Mouse (Mus musculus): ENCODE results near the gene Zfp971. TPM values are rescaled to one million over a fixed set of nuclear protein-coding genes. Genes with fewer than 3 reads are reported as not detected.

The Zfp971 gene
- 1 to 10 TPM in 1 of 2 experiments, under 1 TPM in 1; 0.33 to 1.3 TPM for polyA plus RNA-seq (2012; fragmentation: generic; extraction: Trizol)

DNA sequence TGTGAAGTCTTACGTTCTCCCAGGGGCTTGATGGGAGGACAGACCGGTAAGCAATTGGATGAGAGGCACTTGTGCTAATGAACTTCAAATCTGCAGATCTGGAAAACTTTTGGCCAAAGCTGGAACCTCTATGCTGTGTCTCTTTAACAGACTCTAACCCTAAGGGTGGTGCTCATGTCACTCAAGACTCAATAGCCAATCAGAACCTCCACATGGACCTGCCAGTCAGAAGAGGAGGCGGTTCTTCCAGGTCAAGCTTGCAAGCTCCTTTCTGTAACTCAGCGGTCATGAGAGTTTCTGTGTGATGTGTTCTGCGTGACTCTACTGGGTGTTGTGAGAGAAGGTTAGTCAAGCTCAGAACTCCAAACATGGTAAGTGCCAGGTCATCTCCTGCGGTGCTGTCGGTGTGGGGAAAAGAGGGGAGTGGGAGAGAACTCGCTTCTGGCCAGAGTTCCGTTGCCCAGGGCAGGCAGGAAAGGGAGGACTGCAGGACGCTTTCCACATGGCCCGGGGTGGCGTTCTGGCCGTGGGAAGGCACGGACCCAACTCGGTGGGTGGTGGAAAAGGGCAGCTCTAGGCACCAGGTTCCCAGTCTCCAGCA, at the start of gene Zfp971:
Zfp971 (plus strand) TSS at position 274 of the 601 bp plus-strand sequence.

DNA sequence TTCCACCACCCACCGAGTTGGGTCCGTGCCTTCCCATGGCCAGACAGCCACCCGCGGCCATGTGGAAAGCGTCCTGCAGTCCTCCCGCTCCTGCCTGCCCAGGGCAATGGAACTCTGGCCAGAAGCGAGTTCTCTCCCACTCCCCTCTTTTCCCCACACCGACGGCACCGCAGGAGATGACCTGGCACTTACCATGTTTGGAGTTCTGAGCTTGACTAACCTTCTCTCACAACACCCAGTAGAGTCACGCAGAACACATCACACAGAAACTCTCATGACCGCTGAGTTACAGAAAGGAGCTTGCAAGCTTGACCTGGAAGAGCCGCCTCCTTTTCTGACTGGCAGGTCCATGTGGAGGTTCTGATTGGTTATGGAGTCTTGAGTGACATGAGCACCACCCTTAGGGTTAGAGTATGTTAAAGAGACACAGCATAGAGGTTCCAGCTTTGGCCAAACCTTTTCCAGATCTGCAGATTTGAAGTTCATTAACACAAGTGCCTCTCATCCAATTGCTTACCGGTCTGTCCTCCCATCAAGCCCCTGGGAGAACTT, 55.2 kb downstream of the Zfp971 start, which contains the start of gene Zfp931:
Zfp931 (minus strand) TSS at position 311 of the 552 bp plus-strand sequence.

Other genes starting within 250 kb of the Zfp971 start
- gene Gm14325, start 182.9 kb upstream of the Zfp971 start, polyA plus RNA-seq (2012; fragmentation: generic; extraction: Trizol): 10 to 100 TPM in 1 of 2 experiments, 1 to 10 TPM in 1; 1.3 to 21.9 TPM
- 1 to 10 TPM in 1 of 2 experiments, under 1 TPM in 1; 0.21 to 1.0 TPM for gene Gm14327, start 126.2 kb upstream of the Zfp971 start, polyA plus RNA-seq (2012; fragmentation: generic; extraction: Trizol)
- gene Zfp972, start 97.7 kb upstream of the Zfp971 start, polyA plus RNA-seq (2012; fragmentation: generic; extraction: Trizol): 1 to 10 TPM in 1 of 2 experiments, under 1 TPM in 1; 0.46 to 2.4 TPM
- gene Gm14326, start 66.0 kb upstream of the Zfp971 start, polyA plus RNA-seq (2012; fragmentation: generic; extraction: Trizol): 1 to 10 TPM in 1 of 2 experiments, under 1 TPM in 1; 0.61 to 5.8 TPM
- 1 to 10 TPM in 1 of 2 experiments, under 1 TPM in 1; 0.36 to 2.7 TPM for gene Zfp931, start 55.2 kb downstream of the Zfp971 start, polyA plus RNA-seq (2012; fragmentation: generic; extraction: Trizol)
- gene Phactr3, start 95.7 kb downstream of the Zfp971 start, polyA plus RNA-seq (2012; fragmentation: generic; extraction: Trizol): under 1 TPM in 1 of 2 experiments, not detected in 1; 0.28 TPM